Mouse (Mus musculus) brain, embryonic 14.5 days (tissue): ENCODE data around the gene Lgals4. TPM values are rescaled to one million over a fixed set of nuclear protein-coding genes. Genes with fewer than 3 reads are reported as not detected.
A peak's percentile ranks its signal among the peaks of the same experiment; 100 is the strongest.
"Not testable (repeated sequence)": the region's sequence is repeated elsewhere in the genome, so short reads cannot be mapped to it uniquely, and the experiment has no call there.

Experiments used
- DNase-seq: peaks from one replicate; pipeline ENCODE4 v3.0.0-alpha.2; 2011; ENCODE audit warnings: low read depth
- CTCF ChIP-seq: fragments of 200-500 bp; IDR thresholded peaks from 2 replicates; pipeline ENCODE4 v1.5.1; 2012; ENCODE audit warnings: inconsistent platforms, mild to moderate bottlenecking, moderate library complexity, borderline replicate concordance; ENCODE audit not compliant: insufficient read depth, insufficient read length; ENCODE audit errors: extremely low read depth
- POLR2A ChIP-seq: fragments of 200-500 bp; IDR thresholded peaks from 2 replicates; pipeline ENCODE4 v1.6.1; 2012; ENCODE audit warnings: mild to moderate bottlenecking, inconsistent platforms, borderline replicate concordance; ENCODE audit not compliant: poor library complexity, insufficient read depth, insufficient read length, severe bottlenecking; ENCODE audit errors: extremely low read depth
- polyA plus RNA-seq: library from polyadenylated mRNA; depleted of rRNA; stranded (reverse); fragments of >200 nt; gene quantifications from 2 replicates; pipeline ENCODE4 v1.2.3, GENCODE M21; 2012; rRNA removed

The Lgals4 gene
- polyA plus RNA-seq, 1 experiment: 6.0 TPM

DNA sequence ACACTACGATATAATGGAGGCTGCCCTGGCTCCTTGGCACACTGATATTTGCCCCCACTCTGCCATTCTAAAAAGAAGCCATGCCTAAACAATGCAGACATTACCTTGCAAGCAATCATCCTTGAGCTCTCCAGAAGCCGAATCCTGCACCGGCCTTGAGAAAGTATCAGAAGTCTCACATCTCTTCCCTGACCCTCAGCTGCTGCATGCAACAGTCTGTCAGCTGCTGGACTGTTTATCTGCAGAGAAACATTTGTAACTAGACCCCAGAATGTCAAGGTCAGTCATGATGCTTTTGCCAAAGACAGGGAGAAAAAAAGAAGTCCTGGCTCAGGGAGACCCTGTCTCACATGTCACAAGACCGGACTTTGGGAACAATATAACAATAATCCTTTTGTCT is 42.4 kb downstream of the Lgals4 start:
- no peak for DNase-seq
- TF ChIP-seq CTCF (no peak), POLR2A (no peak)

DNA sequence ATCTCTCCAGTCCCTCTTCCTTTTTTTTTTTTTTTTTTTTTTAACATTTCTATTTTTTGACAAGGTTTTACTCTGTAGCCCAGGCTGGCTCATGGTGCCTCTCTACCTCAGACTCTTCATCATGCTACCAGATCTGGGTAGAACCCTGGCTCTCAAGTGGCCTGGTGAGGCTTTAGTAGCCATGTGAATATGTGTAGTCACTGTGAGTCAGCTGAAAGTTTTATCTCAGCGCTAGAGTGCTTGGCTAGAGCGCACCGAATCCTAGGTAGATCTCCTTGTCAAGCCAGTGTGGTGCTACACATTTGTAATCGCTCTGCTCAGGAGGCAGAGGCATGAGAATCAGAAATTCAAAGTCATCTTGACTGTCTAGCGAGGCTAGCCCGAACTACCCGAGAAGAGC is 43.5 kb downstream of the Lgals4 start:
- DNase-seq: no peak
- no peak for TF ChIP-seq CTCF
- no peak for TF ChIP-seq POLR2A

DNA sequence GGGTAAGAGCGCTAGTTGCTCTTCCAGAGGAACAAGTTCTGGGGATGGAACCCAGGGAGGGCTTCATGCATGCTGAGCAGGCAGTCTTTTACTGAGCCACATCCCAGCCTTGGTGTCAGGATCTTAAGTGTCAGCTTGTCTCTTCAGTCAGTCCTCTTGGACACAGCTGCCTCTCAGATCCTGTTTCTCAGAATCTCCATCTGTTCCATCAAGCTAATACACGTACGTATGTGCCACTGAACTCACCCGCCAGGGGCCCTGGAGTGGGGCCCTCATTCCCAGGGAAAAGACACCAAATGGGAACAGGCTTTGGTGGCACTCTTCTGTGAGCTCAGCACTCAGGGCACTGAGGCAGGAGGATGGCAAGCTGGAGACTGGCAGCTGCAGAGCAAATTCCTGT is 44.2 kb downstream of the Lgals4 start:
- DNase-seq: no peak
- TF ChIP-seq CTCF: no peak
- TF ChIP-seq POLR2A: no peak

DNA sequence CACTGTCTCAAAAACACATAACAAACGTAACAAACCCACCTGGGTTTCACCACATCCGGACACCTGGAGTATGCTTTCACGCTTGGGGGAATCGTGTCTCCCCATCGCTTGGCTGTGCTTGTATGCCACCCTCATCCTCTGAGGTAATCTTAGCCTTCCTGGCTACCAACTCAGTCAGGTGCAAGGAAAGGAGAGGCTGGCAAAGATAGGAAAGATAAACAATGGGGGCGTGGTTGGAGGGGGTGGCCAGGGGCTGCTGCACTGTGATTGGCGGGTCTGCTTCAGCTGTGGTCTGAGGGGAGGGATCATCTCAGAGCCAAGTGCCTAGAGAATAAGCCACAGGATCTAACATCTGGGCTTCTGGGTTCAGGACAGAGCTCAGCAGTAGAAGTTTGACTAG is 46.0 kb downstream of the Lgals4 start:
- no peak for DNase-seq
- no peak for TF ChIP-seq POLR2A
- no peak for TF ChIP-seq CTCF

DNA sequence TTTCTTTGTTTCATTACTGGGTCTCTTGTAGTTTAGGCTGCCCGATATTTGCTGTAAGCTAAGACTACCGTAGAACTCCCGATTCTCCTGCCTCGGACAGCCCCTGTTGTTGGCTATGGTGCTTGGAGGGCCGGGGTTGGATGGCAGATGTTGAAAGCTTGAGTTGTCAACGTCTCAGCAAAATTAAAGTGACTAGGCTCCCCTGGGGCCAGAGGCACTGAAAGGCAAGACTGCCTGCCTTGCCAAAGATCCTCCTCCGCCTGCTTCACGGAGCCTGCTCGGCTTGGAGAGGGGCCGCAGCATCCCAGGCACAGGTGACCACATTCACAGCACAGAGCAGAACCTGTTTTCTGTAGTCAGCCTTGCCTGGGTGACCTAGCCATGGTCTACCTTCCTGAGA is 46.9 kb downstream of the Lgals4 start:
- DNase-seq: peak; percentile 11
- TF ChIP-seq POLR2A: no peak
- no peak for TF ChIP-seq CTCF

DNA sequence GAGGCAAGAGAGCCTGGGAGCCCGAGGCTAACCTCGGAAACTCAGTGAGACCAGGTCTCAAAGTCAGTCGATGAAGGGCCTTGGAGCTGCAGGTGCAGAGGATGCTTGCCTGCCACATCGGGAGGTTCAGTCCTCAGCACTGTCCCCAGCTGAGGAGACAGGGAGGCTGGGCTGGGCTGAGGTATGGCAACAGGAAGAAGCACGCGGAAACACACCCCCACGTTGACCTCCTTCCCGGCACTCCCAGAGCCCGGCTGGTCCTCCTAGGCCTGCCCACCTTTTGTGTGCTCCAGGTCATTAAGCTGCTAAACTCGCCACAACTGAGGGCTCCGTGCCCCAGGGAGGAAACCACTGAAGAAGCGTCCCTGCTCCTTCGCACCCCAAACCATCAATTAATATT is 47.5 kb downstream of the Lgals4 start, which contains the start of gene Capn12:
Capn12 (plus strand) TSS at position 224 of the 400 bp plus-strand sequence.
- no peak for TF ChIP-seq CTCF
- DNase-seq: no peak

DNA sequence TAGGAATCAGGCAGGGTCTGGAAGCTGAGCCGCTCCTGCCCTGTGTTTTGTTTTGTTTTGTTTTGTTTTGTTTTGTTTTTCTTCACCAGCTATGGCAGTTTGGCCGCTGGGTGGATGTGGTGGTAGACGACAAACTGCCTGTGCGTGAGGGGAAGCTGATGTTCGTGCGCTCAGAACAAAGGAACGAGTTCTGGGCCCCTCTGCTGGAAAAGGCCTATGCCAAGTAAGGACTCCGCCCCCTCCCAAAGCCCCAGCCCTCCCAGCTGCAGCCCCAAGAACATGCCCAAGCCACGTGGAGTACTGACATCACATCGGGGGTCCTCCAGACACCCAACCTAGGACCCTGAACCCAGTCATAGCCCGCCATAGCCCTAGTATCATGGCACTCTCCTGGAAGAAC is 49.4 kb downstream of the Lgals4 start:
- no peak for TF ChIP-seq POLR2A
- no peak for TF ChIP-seq CTCF
- no peak for DNase-seq

DNA sequence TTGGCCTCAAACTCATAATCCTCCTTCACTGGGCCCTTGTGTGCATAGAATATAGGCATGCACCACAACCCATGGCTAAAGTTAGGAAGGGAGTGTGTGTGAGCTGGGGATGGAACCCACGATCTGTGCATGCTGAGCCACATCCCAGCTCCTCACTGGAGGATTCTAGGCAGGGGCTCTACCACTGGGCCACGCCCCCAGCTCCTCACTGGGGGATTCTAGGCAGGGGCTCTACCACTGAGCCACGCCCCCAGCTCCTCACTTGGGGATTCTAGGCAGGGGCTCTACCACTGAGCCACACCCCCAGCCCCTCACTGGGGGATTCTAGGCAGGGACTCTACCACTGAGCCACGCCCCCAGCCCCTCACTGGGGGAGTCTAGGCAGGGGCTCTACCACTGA is 50.0 kb downstream of the Lgals4 start:
- DNase-seq: not testable (repeated sequence)

DNA sequence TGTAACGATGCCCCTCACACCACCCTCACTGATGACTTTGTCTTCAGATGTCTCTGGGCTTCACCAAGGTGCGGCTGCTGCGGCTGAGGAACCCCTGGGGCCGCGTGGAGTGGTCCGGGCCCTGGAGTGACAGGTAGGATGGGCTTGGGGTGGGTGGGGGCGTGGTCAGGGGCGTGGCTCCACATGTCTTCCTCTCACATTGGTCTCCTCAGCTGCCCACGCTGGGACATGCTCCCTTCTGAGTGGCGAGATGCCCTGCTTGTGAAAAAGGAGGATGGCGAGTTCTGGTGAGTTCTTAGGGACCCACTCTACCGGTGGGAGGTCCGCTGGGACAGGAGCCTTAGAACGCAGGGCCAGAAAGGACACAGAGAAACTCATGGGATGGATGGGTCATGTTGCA is 52.8 kb downstream of the Lgals4 start:
- TF ChIP-seq POLR2A (no peak), CTCF (no peak)

DNA sequence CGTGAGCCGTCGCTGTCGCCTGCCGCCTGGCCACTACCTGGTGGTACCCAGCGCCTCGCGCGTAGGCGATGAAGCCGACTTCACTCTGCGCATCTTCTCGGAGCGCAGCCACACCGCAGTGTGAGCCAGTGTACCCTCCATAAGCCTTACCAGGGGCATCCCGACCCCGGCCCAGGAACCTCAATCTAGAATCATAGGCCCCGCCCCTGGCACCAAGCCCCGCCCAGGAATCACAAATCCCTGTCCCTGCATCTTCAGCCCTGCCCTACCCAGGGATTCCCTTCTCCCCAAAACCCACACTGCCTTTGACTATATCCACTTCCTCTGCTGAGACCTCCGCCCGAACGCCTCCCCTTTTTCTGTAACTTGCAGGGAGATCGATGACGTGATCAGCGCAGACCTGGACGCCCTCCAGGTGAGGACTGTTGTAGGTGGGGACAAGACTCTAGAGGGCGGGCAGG is 55.1 kb downstream of the Lgals4 start:
- DNase-seq: peak; percentile 26
- TF ChIP-seq POLR2A (no peak), CTCF (no peak)

More for the DNA sequence above, 52.8 kb downstream of the Lgals4 start:
- DNase-seq: no peak

Other genes with a start within 250 kb of the Lgals4 start
- gene Samd4b, start 235.7 kb upstream of the Lgals4 start, polyA plus RNA-seq: 83.9 and 92.0 TPM in 2 replicates
- 18.9 and 21.3 TPM in 2 replicates for gene Pak4, start 235.7 kb upstream of the Lgals4 start, polyA plus RNA-seq
- gene Acp7, start 202.5 kb upstream of the Lgals4 start, polyA plus RNA-seq: 0.11 and 0.30 TPM in 2 replicates
- gene Fbxo27, start 141.0 kb upstream of the Lgals4 start, polyA plus RNA-seq: 18.0 and 22.0 TPM in 2 replicates
- 3.3 and 4.1 TPM in 2 replicates for gene Fbxo17, start 117.0 kb upstream of the Lgals4 start, polyA plus RNA-seq
- gene Mrps12, start 92.0 kb upstream of the Lgals4 start, polyA plus RNA-seq: 68.0 and 91.1 TPM in 2 replicates
- gene Sars2, start 91.9 kb upstream of the Lgals4 start, polyA plus RNA-seq: 22.5 and 27.4 TPM in 2 replicates
- 0.33 TPM in 1 of 2 replicates, not detected in the other for gene Ccer2, start 77.7 kb upstream of the Lgals4 start, polyA plus RNA-seq
- gene Sirt2, start 67.1 kb upstream of the Lgals4 start, polyA plus RNA-seq: 119 and 125 TPM in 2 replicates
- gene Nfkbib, start 66.3 kb upstream of the Lgals4 start, polyA plus RNA-seq: 32.7 and 34.7 TPM in 2 replicates
- gene Rinl, start 44.9 kb upstream of the Lgals4 start, polyA plus RNA-seq: 0.90 and 1.1 TPM in 2 replicates
- 444 and 451 TPM in 2 replicates for gene Hnrnpl, start 25.3 kb upstream of the Lgals4 start, polyA plus RNA-seq
- gene Ech1, start 8.6 kb upstream of the Lgals4 start, polyA plus RNA-seq: 77.8 and 100 TPM in 2 replicates
- 30.7 and 31.2 TPM in 2 replicates for gene Lgals7, start 30.0 kb downstream of the Lgals4 start, polyA plus RNA-seq
- gene Capn12, start 47.6 kb downstream of the Lgals4 start, polyA plus RNA-seq: 0.08 and 0.16 TPM in 2 replicates
- 134 and 173 TPM in 2 replicates for gene Actn4, start 128.5 kb downstream of the Lgals4 start, polyA plus RNA-seq
- gene Eif3k, start 148.0 kb downstream of the Lgals4 start, polyA plus RNA-seq: 411 and 463 TPM in 2 replicates
- gene Map4k1, start 148.2 kb downstream of the Lgals4 start, polyA plus RNA-seq: 7.8 and 8.2 TPM in 2 replicates